Mouse (Mus musculus) heart, postnatal 0 days (tissue): ENCODE measurements at regions not wholly inside any gene's neighbourhood (a gene's known extent, or its start where the extent isn't known, plus 50 kb on each side); places are given as distances from the start of the nearest gene placed in this dataset.

Source experiments
- ATAC-seq: fragments of 200-750 bp; cut with Nextera tagmentation; 2 replicates; pipeline ENCODE4 v1.8.0; 2017; ENCODE audit warnings: low read depth, moderate number of reproducible peaks, moderate library complexity; ENCODE audit not compliant: insufficient read depth
- DNase-seq: peaks from one replicate; pipeline ENCODE4 v3.0.0-alpha.2; 2016; ENCODE audit warnings: low spot score
- H3K27ac ChIP-seq: fragments of 300-500 bp; sonication (generic); 2 replicates; pipeline ENCODE4 v1.5.1; 2014; ENCODE audit warnings: low read depth, mild to moderate bottlenecking
- H3K27me3 ChIP-seq: fragments of 300-500 bp; sonication (generic); 2 replicates; pipeline ENCODE4 v1.6.1; 2014; ENCODE audit warnings: low read length, mixed read lengths; ENCODE audit not compliant: control insufficient read depth, insufficient read depth
- H3K36me3 ChIP-seq: fragments of 300-500 bp; sonication (generic); replicated peaks from 2 replicates; pipeline ENCODE4 v1.6.1; 2014; ENCODE audit warnings: low read length, mixed read lengths; ENCODE audit not compliant: control insufficient read depth, insufficient read depth
- H3K4me1 ChIP-seq: fragments of 300-500 bp; sonication (generic); 2 replicates; pipeline ENCODE4 v1.6.1; 2014; ENCODE audit warnings: antibody characterized with exemption; ENCODE audit not compliant: control insufficient read depth, insufficient read depth
- H3K4me2 ChIP-seq: fragments of 300-500 bp; sonication (generic); 2 replicates; pipeline ENCODE4 v1.6.1; 2014; ENCODE audit warnings: low read depth, mild to moderate bottlenecking, low read length, moderate library complexity
- H3K4me3 ChIP-seq: fragments of 300-500 bp; sonication (generic); 2 replicates; pipeline ENCODE4 v1.5.1; 2014; ENCODE audit warnings: low read depth, low read length
- H3K9ac ChIP-seq: fragments of 300-500 bp; sonication (generic); replicated peaks from 2 replicates; pipeline ENCODE4 v1.6.1; 2014; ENCODE audit warnings: low read depth, low read length, mixed read lengths
- H3K9me3 ChIP-seq: fragments of 300-500 bp; sonication (generic); replicated peaks from 2 replicates; pipeline ENCODE4 v1.6.1; 2016; ENCODE audit warnings: low read length; ENCODE audit not compliant: control insufficient read depth
- CTCF ChIP-seq: IDR thresholded peaks from 2 replicates; pipeline ENCODE4 v1.5.1; 2016; ENCODE audit warnings: antibody characterized with exemption, control low read depth, low read depth
- EP300 ChIP-seq: IDR thresholded peaks from 2 replicates; pipeline ENCODE4 v1.6.1; 2016; ENCODE audit warnings: antibody characterized with exemption, low read depth
- WGBS: fragments of 180-500 bp; shearing (Covaris S2); extraction: QIAGEN DNeasy Blood & Tissue Kit; methylation state at CpG from one replicate; pipeline ENCODE4 v1.1.7; 2014; 5-methylcytosine and 5-hydroxymethylcytosine counted together

DNA sequence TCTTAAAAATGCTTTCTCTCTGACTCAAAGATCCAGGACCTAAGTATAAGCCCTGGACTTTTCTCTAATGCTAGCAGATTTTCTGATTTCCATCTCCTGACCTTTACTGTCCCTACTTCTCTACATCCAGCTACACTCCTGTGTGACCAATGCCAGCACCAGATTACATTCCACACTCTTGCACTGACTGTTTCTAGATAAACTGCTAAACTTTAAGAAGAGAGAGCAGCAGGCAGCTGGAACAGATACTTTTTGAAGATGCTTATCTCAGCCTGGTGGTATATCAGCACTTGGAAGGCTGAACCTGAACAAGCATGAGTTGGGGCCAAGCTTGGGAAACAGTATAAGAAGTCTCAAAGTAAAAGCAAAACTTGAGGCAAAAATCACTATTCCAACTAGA lies 509.7 kb upstream of the Fam174a start:
- DNase-seq, result no peak
- Histone ChIP-seq H3K9me3 (no peaks in the 10 kb centered on the region), H3K27ac (no peak overlapping the region), H3K9ac (no peak overlapping the region), H3K4me1 (no peaks in the 10 kb centered on the region), H3K4me3 (no peak overlapping the region), H3K36me3 (no peaks in the 10 kb centered on the region), H3K4me2 (no peak overlapping the region), H3K27me3 (no peaks in the 10 kb centered on the region)
- TF ChIP-seq EP300 (no peak), CTCF (no peak)
- ATAC-seq, result no peak

DNA sequence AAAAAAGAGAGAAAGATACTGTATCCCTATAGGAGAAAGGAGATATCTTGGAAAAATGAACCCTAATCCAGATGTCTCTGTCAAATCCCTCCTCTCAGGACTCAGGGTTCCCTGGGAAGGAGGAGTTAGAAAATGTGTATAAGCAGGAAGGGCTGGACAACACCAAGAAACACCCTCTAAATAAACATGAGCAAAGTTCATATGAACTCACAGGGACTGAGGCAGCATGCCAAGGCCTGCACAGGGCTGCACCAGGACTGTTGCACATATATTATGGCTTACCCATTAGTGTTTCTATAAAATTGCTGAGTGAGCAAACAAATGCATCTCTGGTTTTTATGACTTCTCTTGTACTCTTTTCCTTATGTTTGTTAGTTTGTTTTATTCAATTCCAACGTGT lies 508.5 kb upstream of the Fam174a start:
- WGBS, result 45% methylated on average over 1 of the region's 1 CpGs
- H3K27ac ChIP-seq, result no peak overlapping the region
- H3K9me3 ChIP-seq, result no peaks in the 10 kb centered on the region
- H3K27me3 ChIP-seq, result no peaks in the 10 kb centered on the region
- no peak overlapping the region for H3K9ac ChIP-seq
- H3K4me2 ChIP-seq, result no peak overlapping the region
- no peaks in the 10 kb centered on the region for H3K36me3 ChIP-seq
- DNase-seq (no peak), ATAC-seq (no peak)
- H3K4me1 ChIP-seq, result no peaks in the 10 kb centered on the region
- TF ChIP-seq EP300 (no peak), CTCF (no peak)
- no peak overlapping the region for H3K4me3 ChIP-seq

DNA sequence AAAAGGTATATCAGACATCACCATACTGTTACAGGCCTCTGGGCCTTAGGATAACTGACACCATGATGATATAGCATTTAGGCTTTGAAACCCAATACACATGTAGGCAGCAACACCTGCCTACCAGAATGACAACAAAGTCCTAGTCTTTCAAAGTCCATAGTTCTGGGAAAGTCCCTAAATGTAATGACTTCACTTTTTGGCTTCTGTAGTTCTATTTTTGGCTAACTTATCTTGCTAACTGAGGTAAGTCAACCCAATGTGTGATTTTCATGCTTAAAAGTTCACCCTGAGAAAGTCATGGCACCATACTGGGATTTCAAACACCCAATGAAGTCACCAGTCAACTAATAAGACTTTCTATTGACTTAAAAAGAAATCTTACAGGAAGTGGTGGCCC lies 485.8 kb upstream of the Fam174a start:
- no peak for DNase-seq
- ATAC-seq, result no peak
- TF ChIP-seq CTCF (no peak), EP300 (no peak)

DNA sequence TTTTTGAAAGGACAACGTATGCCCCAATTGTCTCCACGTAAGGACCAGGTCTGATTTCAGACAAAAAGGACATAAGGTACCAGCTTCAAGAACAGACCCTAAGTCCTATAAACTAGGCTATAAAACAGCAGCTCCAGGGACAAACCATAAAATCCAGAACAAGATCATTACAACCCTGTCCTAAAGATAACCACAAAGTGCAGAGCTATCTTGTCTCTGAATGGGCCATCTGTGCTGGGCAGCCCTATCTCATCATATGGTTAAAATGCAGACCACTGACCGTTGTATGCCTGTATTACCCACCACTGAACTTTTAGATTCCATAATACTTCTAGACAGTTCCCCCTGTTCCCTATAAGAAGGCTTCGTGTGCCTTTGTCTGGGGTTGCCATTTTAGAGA lies 477.4 kb upstream of the Fam174a start:
- H3K9ac ChIP-seq, result no peak overlapping the region
- H3K4me2 ChIP-seq, result no peak overlapping the region
- TF ChIP-seq CTCF (no peak), EP300 (no peak)
- no peaks in the 10 kb centered on the region for H3K27me3 ChIP-seq
- DNase-seq (no peak), ATAC-seq (no peak)
- H3K36me3 ChIP-seq, result no peaks in the 10 kb centered on the region
- WGBS, result 75% methylated on average over 4 of the region's 4 CpGs
- no peak overlapping the region for H3K27ac ChIP-seq
- no peaks in the 10 kb centered on the region for H3K4me1 ChIP-seq
- no peaks in the 10 kb centered on the region for H3K9me3 ChIP-seq
- H3K4me3 ChIP-seq, result no peak overlapping the region

More for the DNA sequence above, 485.8 kb upstream of the Fam174a start:
- Histone ChIP-seq H3K4me2 (no peak overlapping the region), H3K9ac (no peak overlapping the region), H3K36me3 (no peaks in the 10 kb centered on the region), H3K4me1 (no peaks in the 10 kb centered on the region), H3K9me3 (no peaks in the 10 kb centered on the region), H3K27me3 (no peaks in the 10 kb centered on the region), H3K27ac (no peak overlapping the region), H3K4me3 (no peak overlapping the region)

DNA sequence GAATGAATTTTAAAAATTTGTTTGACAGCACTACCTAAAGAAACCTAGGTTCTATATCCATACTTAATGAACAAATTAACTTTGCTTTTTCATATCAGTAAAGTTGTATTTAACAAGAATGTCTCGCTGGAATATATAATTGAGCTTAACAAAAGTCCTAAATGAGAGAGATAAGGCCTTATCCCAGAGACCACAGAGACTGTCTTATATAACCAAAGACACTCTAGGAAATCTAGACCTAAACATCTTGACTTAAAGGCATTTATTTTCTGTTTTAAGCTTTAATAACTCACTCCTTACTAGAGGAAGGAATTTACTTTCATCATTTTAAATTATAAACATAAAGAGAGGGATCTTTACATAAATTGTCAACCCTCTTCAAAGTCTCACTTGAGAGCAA lies 461.9 kb upstream of the Fam174a start:
- H3K9me3 ChIP-seq, result no peaks in the 10 kb centered on the region
- H3K4me3 ChIP-seq, result no peak overlapping the region
- DNase-seq (no peak), ATAC-seq (no peak)
- no peaks in the 10 kb centered on the region for H3K4me1 ChIP-seq
- no peak overlapping the region for H3K4me2 ChIP-seq
- H3K36me3 ChIP-seq, result no peaks in the 10 kb centered on the region
- no peaks in the 10 kb centered on the region for H3K27me3 ChIP-seq
- 61% methylated on average over 1 of the region's 1 CpGs for WGBS
- TF ChIP-seq EP300, result no peak
- TF ChIP-seq CTCF, result no peak
- no peak overlapping the region for H3K27ac ChIP-seq
- no peak overlapping the region for H3K9ac ChIP-seq

DNA sequence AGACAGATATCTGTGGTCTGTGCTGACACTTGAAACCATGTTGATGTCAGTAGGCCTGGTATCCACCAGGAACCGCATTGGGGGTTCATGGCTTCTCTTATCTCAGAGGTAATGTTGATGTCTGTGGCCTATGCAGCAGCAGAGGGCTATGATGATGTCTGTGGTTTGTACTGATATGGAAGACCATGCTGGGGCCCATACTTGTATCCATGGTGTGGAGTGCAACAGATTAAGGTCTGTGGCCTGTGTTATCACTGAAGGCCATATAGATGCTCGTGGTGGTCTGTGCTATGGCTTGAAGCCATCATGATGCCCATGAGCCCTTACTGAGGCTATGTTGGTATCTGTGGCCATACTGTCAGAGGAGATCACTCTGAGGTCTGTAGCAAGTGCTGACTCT lies 455.0 kb upstream of the Fam174a start:
- Histone ChIP-seq H3K27me3 (no peaks in the 10 kb centered on the region), H3K9me3 (no peaks in the 10 kb centered on the region), H3K9ac (no peak overlapping the region), H3K27ac (no peak overlapping the region), H3K4me3 (no peak overlapping the region), H3K4me1 (no peaks in the 10 kb centered on the region), H3K4me2 (no peak overlapping the region), H3K36me3 (no peaks in the 10 kb centered on the region)
- TF ChIP-seq CTCF (no peak), EP300 (no peak)
- ATAC-seq, result no peak
- DNase-seq, result no peak
- WGBS, result 81% methylated on average over 2 of the region's 2 CpGs
